Mouse (Mus musculus): ENCODE data around the gene Hist1h2bh.

- TF ChIP-seq MAX (IDR thresholded peaks at IDR 0.05; ENCODE audit: low read depth) (no peak), POLR2A (IDR thresholded peaks at IDR 0.05; ENCODE audit: insufficient read length, low read depth) (no peak), USF1 (IDR thresholded peaks at IDR 0.05; ENCODE audit: low read depth) (no peak)
Observed at GRCm38 (mm10) chr13:23550761-23551145, 7.6 kb upstream of the Hist1h2bh start.

All from myocyte (in vitro differentiated cells).